Mouse (Mus musculus): ENCODE measurements around the gene Tnfrsf9. TPM values are rescaled to one million over a fixed set of nuclear protein-coding genes. Genes with fewer than 3 reads are reported as not detected.

Gene Tnfrsf9
- total and polyA plus RNA-seq, 3 experiments: 0.14 TPM; not detected in 2

DNA sequence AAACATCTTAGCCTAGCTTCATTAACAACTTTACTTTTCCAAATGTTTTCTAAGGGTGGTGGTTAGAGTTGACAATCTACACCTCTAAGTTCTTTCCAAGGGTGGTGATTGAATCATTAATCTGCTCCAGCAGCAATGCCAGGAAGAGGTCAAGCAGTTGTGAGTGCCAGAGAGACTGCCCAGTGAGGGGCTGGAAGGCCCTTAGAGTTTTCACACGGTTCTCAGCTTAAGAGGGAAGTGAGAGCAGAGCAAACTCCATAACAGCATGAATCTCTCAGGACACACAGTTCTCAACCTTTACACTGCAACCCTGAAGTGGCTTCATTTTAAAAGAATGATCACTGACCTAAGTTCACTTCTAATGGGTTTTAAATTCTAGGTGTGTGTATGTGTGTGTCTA lies 60.8 kb downstream of the Tnfrsf9 start:
- H3K4me1 ChIP-seq (ENCODE audit: control insufficient read depth in 1 of 2, insufficient read depth in 2 of 2, low read length in 2 of 2): no peaks in the 10 kb centered on the region
- no peak for DNase-seq (ENCODE audit: low read depth, low spot score)
- no peak overlapping the region for H3K4me3 ChIP-seq (ENCODE audit: control insufficient read depth in 1 of 2, insufficient read depth in 1 of 2, low read depth in 2 of 2, low read length in 2 of 2)
- H3K79me2 ChIP-seq (ENCODE audit: control insufficient read depth, insufficient read depth, low read length, poor library complexity): no peaks in the 10 kb centered on the region
- no peaks in the 10 kb centered on the region; a peak in 1 of 4 replicates for H3K27me3 ChIP-seq (ENCODE audit: control insufficient read depth in 1 of 2, insufficient read depth in 2 of 2, low read length in 2 of 2)
- TF ChIP-seq TBP (IDR thresholded peaks at IDR 0.05; ENCODE audit: low read depth, low read length): no peak
- no peak for TF ChIP-seq ETS1 (IDR thresholded peaks at IDR 0.05; ENCODE audit: low read depth, low read length)
- TF ChIP-seq EP300 (IDR thresholded peaks at IDR 0.05; ENCODE audit: low read depth in 1 of 2, low read length in 2 of 2): no peak
- TF ChIP-seq NELFE (IDR thresholded peaks at IDR 0.05; ENCODE audit: low read depth, low read length): no peak
- TF ChIP-seq CHD2 (IDR thresholded peaks at IDR 0.05; ENCODE audit: low read length): no peak
- no peak for TF ChIP-seq MAFK (IDR thresholded peaks at IDR 0.05; ENCODE audit: borderline replicate concordance, low read depth, low read length)
- no peak for TF ChIP-seq HCFC1 (IDR thresholded peaks at IDR 0.05; ENCODE audit: low read depth, low read length)
- TF ChIP-seq CHD1 (IDR thresholded peaks at IDR 0.05; ENCODE audit: low read depth, low read length): no peak
- TF ChIP-seq GABPA (IDR thresholded peaks at IDR 0.05; ENCODE audit: low read depth, low read length): no peak
- no peak for TF ChIP-seq ZNF384 (IDR thresholded peaks at IDR 0.05; ENCODE audit: low read depth, low read length)
- no peak for TF ChIP-seq SMC3 (IDR thresholded peaks at IDR 0.05; ENCODE audit: low read depth, low read length)
- H3K27ac ChIP-seq (ENCODE audit: control insufficient read depth, low read depth, low read length): no peak overlapping the region
- no peak overlapping the region for H3K9ac ChIP-seq (ENCODE audit: control insufficient read depth, low read depth, low read length, poor library complexity, severe bottlenecking)
- no peaks in the 10 kb centered on the region for H3K9me3 ChIP-seq (replicated peaks; ENCODE audit: insufficient read depth, low read length)
- no peaks in the 10 kb centered on the region for H3K36me3 ChIP-seq (ENCODE audit: control insufficient read depth in 1 of 2, insufficient read depth in 2 of 2, low read length in 2 of 2)

DNA sequence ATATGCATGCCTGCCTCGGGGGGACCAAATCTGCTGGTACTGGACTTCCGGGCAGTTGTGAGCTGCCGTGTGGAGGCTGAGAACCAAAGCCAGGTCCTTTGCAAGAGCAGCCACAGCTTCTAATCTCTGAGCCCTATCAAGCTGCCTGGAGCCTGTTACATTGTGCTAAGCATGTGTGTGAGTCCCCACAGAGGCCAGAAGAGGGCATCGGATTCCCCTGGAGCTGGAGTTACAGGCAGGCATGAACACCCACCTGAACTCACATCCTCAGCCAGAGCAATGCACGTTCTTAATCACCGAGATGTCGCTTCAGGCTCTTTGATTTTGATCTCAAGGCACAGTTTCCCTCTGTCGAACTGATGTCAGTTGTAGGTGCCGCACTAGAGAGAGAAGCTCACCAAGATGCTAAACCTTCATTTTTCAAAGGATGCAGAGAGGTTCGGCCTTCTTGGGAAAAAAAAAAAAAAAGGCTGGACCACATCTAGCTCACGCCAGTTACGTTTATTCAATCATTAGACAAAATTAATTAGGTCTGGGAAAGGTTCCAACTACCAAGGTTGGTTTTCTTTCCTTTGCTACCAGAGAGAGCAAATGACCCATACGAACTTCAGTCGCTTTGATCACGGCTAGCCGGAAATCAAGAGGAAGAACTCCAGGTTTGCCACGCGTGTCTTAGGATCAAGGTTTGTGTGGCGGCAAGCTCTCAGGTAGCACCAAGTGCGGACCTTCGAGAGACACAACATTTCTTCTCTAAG lies 64.0 kb downstream of the Tnfrsf9 start:
- Histone ChIP-seq H3K9ac (ENCODE audit: control insufficient read depth, low read depth, low read length, poor library complexity, severe bottlenecking) (no peak overlapping the region), H3K9me3 (replicated peaks; ENCODE audit: insufficient read depth, low read length) (no peaks in the 10 kb centered on the region), H3K27me3 (ENCODE audit: control insufficient read depth in 1 of 2, insufficient read depth in 2 of 2, low read length in 2 of 2) (no peaks in the 10 kb centered on the region; a peak in 2 of 4 replicates), H3K4me1 (ENCODE audit: control insufficient read depth in 1 of 2, insufficient read depth in 2 of 2, low read length in 2 of 2) (no peaks in the 10 kb centered on the region), H3K79me2 (ENCODE audit: control insufficient read depth, insufficient read depth, low read length, poor library complexity) (no peaks in the 10 kb centered on the region), H3K27ac (ENCODE audit: control insufficient read depth, low read depth, low read length) (no peak overlapping the region), H3K4me3 (ENCODE audit: control insufficient read depth in 1 of 2, insufficient read depth in 1 of 2, low read depth in 2 of 2, low read length in 2 of 2) (no peak overlapping the region), H3K36me3 (ENCODE audit: control insufficient read depth in 1 of 2, insufficient read depth in 2 of 2, low read length in 2 of 2) (no peaks in the 10 kb centered on the region)
- no peak for DNase-seq (ENCODE audit: low read depth, low spot score)
- TF ChIP-seq RAD21 (IDR thresholded peaks at IDR 0.05; ENCODE audit: low read depth, low read length) (no peak), POLR2AphosphoS2 (IDR thresholded peaks at IDR 0.05; ENCODE audit: low read length) (no peak)

DNA sequence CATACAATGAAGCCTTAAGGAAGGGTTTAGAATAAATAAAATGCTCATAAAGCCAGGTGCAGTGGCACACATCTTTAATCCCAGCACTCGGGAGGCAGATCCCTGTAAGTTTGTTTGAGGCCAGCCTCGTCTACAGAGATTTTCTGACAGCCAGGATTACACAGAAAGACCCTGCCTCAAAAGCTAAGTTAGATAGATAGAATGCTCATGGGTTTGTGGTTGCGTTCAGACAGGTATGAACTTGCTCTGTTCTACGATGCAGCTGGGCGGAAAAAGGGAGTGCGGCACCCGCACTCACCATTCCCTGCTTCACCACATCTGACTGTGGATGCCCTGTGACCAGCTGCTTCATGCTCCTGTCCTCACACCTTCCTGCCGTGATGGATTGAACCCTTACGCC lies 65.1 kb downstream of the Tnfrsf9 start:
- H3K27ac ChIP-seq (ENCODE audit: control insufficient read depth, low read depth, low read length): no peak overlapping the region
- no peaks in the 10 kb centered on the region for H3K36me3 ChIP-seq (ENCODE audit: control insufficient read depth in 1 of 2, insufficient read depth in 2 of 2, low read length in 2 of 2)
- no peaks in the 10 kb centered on the region for H3K4me1 ChIP-seq (ENCODE audit: control insufficient read depth in 1 of 2, insufficient read depth in 2 of 2, low read length in 2 of 2)
- H3K9ac ChIP-seq (ENCODE audit: control insufficient read depth, low read depth, low read length, poor library complexity, severe bottlenecking): no peak overlapping the region
- no peaks in the 10 kb centered on the region; a peak in 2 of 4 replicates for H3K27me3 ChIP-seq (ENCODE audit: control insufficient read depth in 1 of 2, insufficient read depth in 2 of 2, low read length in 2 of 2)
- TF ChIP-seq JUND (IDR thresholded peaks at IDR 0.05; ENCODE audit: low read depth, low read length) (no peak), GABPA (IDR thresholded peaks at IDR 0.05; ENCODE audit: low read depth, low read length) (no peak), KAT2A (conservative IDR thresholded peaks at IDR 0.05; ENCODE audit: low read depth, low read length) (no peak), RAD21 (IDR thresholded peaks at IDR 0.05; ENCODE audit: low read depth, low read length) (no peak), RCOR1 (IDR thresholded peaks at IDR 0.05; ENCODE audit: low read depth, low read length) (no peak), SIN3A (IDR thresholded peaks at IDR 0.05; ENCODE audit: low read length) (no peak), MAFK (IDR thresholded peaks at IDR 0.05; ENCODE audit: borderline replicate concordance, low read depth, low read length) (no peak), GATA1 (IDR thresholded peaks at IDR 0.05; ENCODE audit: low read depth, low read length) (no peak), ETS1 (IDR thresholded peaks at IDR 0.05; ENCODE audit: low read depth, low read length) (no peak), MYB (IDR thresholded peaks at IDR 0.05; ENCODE audit: low read depth, low read length) (no peak), CTCF (IDR thresholded peaks at IDR 0.05 in 2 of 3, conservative IDR thresholded peaks at IDR 0.05 in 1 of 3; ENCODE audit: control insufficient read depth in 1 of 3, insufficient read depth in 1 of 3, low read depth in 2 of 3, low read length in 3 of 3, poor library complexity in 1 of 3, severe bottlenecking in 1 of 3) (no peak), TBP (IDR thresholded peaks at IDR 0.05; ENCODE audit: low read depth, low read length) (no peak), MAX (IDR thresholded peaks at IDR 0.05; ENCODE audit: low read length) (no peak), CHD1 (IDR thresholded peaks at IDR 0.05; ENCODE audit: low read depth, low read length) (no peak), HCFC1 (IDR thresholded peaks at IDR 0.05; ENCODE audit: low read depth, low read length) (no peak)
- no peak overlapping the region for H3K4me3 ChIP-seq (ENCODE audit: control insufficient read depth in 1 of 2, insufficient read depth in 1 of 2, low read depth in 2 of 2, low read length in 2 of 2)
- no peak for DNase-seq (ENCODE audit: low read depth, low spot score)
- no peaks in the 10 kb centered on the region for H3K9me3 ChIP-seq (replicated peaks; ENCODE audit: insufficient read depth, low read length)
- no peaks in the 10 kb centered on the region for H3K79me2 ChIP-seq (ENCODE audit: control insufficient read depth, insufficient read depth, low read length, poor library complexity)
